Mouse (Mus musculus) frontal cortex, postnatal 10 days (tissue): ENCODE measurements around the gene Zdhhc14.

ENCODE experiments used
- DNase-seq, 2 experiments: peaks; one replicate each; pipeline ENCODE4 v3.0.0; 2022; ENCODE audit warnings: low spot score in 2 of 2, mixed read lengths in 1 of 2

Gene Zdhhc14

DNA sequence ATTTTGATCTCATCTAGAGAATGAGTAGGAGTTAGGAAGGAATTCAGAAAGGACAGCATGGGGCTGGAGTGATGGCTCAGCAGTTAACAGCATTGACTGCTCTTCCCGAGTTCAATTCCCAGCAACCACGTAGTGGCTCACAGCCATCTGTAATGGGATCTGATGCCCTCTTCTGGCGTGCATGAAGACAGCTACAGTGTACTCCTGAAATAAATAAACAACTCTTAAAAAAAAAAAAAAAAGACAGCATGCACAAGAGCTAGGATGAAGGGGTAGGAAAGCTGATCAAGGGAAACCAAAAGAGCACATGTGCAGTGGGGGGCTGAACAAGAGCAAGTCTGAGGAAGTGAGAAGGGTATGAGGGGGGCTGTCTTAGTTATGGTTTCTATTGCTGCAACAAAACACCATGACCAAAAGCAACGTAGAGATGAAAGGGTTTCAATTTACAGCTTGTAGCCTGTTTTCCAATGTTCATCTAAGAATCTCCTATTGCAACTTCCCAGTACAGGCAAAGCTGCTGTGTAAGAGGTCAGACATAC is 237.3 kb downstream of the Zdhhc14 start:
- no peak for DNase-seq

DNA sequence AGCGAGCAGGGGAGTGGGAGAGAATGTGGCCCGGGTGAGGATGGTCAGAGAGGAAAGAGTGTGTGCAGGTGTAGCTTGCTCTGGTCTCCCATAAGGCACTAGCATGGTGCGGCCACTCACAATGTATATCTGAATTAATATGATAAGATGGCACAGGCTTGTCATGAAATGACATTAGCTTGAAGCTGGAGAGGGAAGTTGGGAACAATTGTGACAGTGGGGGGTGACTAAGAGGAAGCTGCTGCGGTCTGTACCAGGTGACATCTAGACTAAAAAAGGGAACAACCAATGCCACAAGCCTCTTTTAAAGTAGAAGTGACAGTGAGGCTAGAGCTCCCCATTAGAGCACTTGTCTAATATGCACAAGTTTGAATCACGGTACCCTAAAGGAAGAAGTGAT is 238.2 kb downstream of the Zdhhc14 start:
- DNase-seq: no peak

DNA sequence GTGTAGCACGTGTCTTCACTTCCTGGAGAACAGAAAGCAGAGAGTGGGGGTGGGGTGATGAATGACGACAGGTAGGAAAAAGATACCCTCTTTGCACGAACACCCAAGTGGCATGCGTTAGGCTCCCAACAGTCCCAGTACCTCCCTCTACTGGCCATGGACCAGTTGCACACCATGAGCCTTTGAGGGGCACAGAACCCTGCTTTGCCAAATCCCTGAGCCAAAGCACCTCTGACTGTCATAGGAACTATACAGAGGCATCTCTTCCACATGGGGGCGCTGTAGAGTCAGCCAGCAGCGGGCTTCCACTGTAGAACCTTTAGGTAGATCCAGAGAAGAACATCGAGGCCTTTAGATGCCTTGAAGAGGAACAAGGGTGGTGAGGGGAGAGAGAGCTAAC is 241.0 kb downstream of the Zdhhc14 start:
- DNase-seq: no peak

DNA sequence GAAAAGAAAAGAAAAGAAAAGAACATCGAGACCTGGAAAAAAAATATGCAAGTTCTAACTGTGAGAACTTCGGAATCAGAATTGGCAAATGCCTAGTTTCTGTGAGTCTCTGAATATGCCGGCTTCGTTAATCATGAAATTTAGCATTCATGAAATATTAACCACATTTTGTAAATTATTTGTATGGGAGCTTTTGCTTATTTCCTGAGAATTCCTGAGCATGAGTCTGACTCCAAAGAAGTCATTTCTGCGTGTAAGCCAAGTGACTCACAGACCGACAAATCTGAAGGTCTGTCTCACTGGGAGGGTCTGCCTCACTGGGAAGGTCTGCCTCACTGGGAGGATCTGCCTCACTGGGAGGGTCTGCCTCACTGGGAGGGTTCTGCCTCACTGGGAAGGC is 248.7 kb downstream of the Zdhhc14 start:
- no peak for DNase-seq

GRCm38 (mm10) chr17:5744016-5744415 is 251.7 kb downstream of the Zdhhc14 start:
- no peak for DNase-seq

GRCm38 (mm10) chr17:5746378-5746777 is 254.0 kb downstream of the Zdhhc14 start:
- DNase-seq: no peak

DNA sequence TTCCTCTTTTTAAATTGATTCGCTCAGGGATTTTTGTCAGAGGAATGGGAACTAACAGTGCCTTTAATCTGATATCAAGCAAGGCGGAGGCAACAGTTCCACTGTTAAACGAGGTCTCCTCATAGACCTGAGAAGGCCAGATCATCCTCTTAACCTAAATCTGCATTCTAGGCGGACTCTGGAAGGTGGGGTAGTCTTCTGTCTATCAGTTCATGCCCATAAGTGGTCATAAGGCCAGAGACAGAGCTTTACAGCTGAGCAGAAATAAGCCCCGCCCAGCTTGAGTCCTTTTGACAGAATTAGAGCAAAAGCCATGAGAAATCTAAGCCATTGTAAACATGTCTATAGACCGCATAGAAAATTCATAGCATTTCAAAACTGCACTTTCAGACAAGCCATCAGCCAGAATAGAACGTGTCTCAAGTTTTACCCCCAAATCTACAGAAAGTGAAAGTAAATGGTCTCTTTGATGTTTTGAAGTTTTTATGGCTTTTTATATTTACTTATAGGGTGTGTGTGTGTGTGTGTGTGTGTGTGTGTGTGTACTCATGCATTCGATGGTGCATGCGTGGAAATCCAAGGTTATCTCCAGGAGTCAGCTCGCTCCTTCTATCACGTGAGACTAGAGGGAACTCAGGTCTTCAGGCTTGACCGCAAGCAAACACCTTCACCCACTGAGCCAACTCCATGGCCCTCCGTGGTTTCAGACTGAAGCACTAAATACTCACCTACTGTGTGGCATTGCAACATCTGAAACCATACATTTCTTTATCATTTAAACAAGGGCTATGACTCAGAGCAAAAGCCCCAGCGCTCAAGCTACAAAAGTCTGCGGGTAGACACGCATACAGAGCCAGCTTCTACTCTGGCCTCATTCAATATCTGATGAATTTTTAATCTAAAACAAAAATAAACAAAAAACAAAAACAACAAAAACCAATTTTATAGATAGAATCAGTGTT is 255.5 kb downstream of the Zdhhc14 start:
- no peak for DNase-seq

DNA sequence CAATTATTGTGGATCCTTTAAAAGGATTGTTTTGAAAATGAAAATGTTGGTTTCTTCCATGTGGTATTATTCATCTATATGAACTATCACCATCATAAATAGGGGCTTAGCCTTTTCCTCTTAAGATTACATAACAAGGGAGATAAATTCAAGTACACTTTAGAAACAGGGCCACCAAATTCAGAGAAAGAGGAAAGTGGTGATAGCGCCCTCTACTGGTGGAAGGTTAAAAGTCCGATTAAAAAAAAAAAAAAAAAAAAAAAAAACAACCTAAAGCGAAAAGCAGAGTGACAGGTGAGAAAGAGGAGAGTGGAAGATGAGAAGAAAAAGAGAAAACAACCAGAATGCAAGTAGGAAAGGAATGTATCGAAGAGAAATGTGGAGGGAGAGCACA is 256.1 kb downstream of the Zdhhc14 start:
- DNase-seq: no peak

GRCm38 (mm10) chr17:5750278-5750677 is 257.9 kb downstream of the Zdhhc14 start:
- DNase-seq: no peak

DNA sequence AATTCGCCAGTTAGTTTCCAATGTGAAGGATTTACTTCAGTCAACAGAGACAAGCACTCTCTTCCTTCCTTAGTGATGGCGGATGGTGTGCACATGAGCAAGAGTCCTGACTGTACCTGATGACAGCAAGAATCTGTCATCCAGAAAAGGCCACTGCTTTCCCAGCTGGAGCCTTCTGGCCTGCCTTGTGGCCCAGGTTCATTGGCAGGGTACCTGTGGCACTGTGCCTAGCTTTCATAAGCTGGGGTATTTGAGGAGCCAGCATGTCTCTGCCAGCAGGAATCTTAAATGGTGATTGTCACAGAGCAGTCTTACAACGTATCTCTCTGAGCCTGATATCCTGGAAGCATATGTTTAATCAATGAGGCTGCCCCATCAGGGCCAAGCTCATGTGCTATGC is 258.7 kb downstream of the Zdhhc14 start:
- DNase-seq: no peak

DNA sequence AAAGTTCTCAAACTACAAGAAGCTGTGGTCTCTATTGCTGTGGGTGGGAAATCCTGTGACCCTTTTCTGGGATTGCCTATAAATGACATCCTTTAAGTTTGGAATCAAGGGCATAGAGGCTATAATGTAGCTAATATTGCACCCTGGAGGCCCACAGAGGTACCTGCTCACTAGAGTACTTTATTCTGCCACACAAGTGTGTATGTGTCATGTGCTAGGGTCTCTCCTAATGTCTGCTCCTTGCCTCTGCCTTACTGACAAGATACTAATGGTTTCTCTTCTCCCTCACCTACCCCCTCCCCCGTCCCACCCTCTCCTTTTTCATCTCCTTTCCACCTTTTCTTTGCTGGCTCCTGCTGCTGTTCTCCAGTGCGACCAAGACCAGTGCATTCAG is 260.0 kb downstream of the Zdhhc14 start:
- no peak for DNase-seq

- peak in 1 of 2 experiments; percentile 78 for DNase-seq
Measured at GRCm38 (mm10) chr17:5752716-5753585, 260.6 kb downstream of the Zdhhc14 start.

DNA sequence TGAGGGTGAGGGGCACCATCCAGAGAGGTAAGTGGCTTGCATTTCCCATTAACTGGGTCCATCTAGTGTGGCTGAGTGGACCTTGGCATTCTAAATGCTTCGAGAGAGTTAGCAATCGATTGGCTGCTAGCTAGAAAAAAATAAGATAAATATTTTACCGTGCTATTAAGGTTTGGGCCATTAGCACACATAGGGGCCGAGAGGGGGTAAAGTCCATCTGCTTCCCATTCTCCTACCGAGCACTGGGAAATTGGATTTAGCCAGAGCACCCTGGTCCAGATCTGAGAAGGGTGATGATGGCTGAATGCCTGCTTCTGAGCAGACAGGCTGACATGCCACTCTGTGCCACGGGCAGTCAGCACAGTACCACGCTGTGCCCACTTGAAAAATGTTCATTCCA is 263.1 kb downstream of the Zdhhc14 start:
- DNase-seq: no peak

- DNase-seq: no peak
Measured at GRCm38 (mm10) chr17:5756065-5756464, 263.7 kb downstream of the Zdhhc14 start.

- no peak for DNase-seq
Measured at GRCm38 (mm10) chr17:5756855-5757254, 264.5 kb downstream of the Zdhhc14 start.

DNA sequence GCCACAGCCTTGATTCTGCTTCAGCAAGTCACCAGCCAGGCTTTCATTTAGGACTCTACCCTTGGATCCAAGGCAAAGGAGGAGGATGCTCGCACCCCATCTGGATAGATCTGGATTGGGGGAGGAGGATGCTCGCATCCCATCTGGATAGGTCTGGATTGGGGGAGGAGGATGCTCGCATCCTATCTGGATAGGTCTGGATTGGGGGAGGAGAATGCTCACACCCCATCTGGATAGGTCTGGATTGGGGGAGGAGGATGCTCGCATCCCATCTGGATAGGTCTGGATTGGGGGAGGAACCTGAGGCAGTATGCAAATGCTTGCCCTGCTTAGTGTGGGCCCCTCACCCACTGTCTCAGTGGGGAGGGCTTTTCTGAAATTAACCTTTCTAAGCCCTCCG is 271.4 kb downstream of the Zdhhc14 start:
- no peak for DNase-seq

DNA sequence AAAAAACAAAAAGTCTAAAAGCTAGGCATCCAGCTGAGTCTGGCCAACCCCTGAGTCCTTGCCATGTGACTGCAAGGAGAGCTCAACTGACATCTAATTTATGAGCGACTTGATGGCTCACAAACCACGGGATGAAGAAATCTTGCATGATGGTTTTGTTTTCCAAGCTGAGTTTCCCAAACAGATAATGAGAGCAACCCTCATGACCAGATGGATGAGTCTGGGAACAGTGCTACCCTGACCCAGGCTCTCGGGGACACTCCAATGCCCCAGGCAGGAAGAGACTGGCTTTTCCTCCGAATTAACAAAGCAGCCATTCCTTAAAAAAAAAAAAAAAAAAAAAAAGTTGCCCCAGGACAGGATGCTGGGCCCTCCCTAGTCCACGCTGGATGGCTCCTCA is 271.9 kb downstream of the Zdhhc14 start:
- DNase-seq: no peak

DNA sequence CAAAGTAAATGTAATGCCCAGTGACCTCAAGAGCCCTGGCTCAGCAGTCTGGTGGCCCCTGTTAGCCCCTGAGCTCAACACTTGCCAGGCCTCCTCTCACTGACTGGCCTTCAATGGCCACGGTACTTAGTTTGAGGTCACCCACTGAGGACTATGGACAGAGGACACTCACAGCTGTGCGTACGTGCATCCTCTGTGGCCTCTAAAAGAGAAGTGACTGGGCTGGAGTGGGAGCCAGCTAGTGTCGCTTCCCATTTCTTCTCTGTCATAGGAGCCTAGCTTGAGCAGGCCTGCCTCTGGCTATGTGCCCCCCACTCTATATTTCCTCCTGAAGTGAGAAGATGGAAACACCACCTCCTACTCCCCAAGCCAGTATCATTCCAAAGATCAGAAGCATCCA is 273.4 kb downstream of the Zdhhc14 start:
- no peak for DNase-seq

DNA sequence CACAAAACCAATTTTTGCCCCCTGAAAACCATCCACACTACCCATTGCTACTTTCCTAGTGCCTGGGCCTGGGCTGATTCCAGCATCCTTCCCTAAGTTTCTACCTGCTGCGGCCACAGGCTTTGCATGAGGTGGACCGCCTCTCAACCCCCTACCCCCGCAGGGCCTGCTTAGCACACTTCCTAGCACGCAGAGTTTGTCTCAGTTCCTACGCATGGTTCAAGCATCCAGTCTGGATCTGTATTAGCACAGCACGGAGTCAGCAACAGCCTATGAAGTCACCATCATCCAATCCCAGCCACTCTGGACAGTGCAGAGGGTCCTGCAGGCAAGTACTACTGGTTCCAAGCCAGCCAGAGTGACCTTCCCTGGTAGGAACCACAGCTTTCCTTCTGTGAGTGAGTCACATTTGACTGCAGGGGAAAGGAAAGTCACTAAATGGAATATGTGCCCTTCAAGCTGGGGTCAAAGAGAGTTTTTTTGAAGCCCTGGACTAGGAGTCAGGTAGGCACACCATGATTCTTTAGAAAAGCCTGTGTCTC is 275.9 kb downstream of the Zdhhc14 start:
- no peak for DNase-seq

DNA sequence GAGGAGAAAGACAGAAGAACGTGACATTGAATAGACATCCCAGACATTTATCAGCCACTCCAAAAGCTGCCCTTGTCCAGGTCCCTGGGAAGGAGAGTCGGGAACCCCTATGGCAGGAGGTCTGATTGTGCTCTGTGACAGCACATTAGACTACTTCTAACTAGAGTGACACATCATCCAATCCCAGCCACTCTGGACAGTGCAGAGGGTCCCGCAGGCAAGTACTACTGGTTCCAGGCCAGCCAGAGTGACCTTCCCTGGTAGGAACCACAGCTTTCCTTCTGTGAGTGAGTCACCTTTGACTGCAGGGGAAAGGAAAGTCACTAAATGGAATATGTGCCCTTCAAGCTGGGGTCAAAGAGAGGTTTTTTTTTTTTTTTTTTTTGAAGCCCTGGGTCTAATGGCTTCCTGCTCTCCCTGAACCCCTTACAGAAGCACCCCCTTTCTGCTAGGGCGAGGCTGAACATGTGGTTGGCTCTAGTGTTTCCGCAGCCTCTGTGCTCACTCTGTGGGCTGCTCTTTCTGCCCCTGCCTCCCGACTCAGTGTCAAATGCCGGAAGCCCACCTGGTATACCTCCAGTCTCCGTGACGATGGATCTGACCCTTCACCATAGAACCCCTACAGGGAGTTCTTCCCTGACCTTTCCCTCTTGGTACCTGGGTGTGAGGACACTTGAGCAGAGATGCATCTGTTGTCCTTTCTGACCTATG is 276.6 kb downstream of the Zdhhc14 start:
- DNase-seq: no peak

DNA sequence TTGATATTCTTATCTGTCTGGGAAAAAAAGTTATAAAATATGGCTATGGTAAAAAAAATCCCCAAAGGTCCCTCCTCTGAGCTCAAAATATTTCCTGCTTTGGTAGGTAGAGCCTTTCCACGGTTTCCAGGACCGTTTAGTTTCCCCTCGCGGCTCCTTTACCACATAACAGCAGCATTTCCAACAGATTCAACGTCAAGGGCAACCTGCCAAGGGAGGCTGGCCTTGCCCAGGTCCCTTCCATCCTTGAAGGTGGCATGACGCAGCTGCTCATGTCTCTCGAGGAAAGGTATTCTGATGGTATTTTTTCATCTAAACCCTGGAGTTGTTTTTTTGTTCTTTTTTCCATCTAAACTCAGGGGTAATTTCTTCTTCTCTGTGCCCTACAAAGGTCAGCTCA is 277.4 kb downstream of the Zdhhc14 start:
- no peak for DNase-seq
